Mouse (Mus musculus) midbrain, embryonic 13.5 days (tissue): Measurements from ENCODE around the gene Nmur1. TPM values are rescaled to one million over a fixed set of nuclear protein-coding genes. Genes with fewer than 3 reads are reported as not detected.

Experiments
- ATAC-seq: fragments of 200-750 bp; cut with Nextera tagmentation; 2 replicates; pipeline ENCODE4 v1.8.0; 2017; ENCODE audit warnings: mild to moderate bottlenecking, moderate TSS enrichment, moderate library complexity
- H3K27ac ChIP-seq: fragments of 300-500 bp; sonication (generic); 2 replicates; pipeline ENCODE4 v1.5.1; 2015; ENCODE audit warnings: inconsistent platforms, mild to moderate bottlenecking, moderate library complexity
- H3K27me3 ChIP-seq: fragments of 300-500 bp; sonication (generic); 2 replicates; pipeline ENCODE4 v1.6.1; 2015; ENCODE audit warnings: mild to moderate bottlenecking, inconsistent platforms
- H3K36me3 ChIP-seq: fragments of 300-500 bp; sonication (generic); 2 replicates; pipeline ENCODE4 v1.6.1; 2015; ENCODE audit warnings: mild to moderate bottlenecking, inconsistent platforms
- H3K4me1 ChIP-seq: fragments of 300-500 bp; sonication (generic); replicated peaks from 2 replicates; pipeline ENCODE4 v1.6.1; 2015; ENCODE audit warnings: inconsistent platforms
- H3K4me2 ChIP-seq: fragments of 300-500 bp; sonication (generic); replicated peaks from 2 replicates; pipeline ENCODE4 v1.6.1; 2015; ENCODE audit warnings: moderate library complexity, mild to moderate bottlenecking, inconsistent platforms
- H3K4me3 ChIP-seq: fragments of 300-500 bp; sonication (generic); replicated peaks from 2 replicates; pipeline ENCODE4 v1.5.1; 2015; ENCODE audit warnings: mild to moderate bottlenecking, inconsistent platforms
- H3K9ac ChIP-seq: fragments of 300-500 bp; sonication (generic); replicated peaks from 2 replicates; pipeline ENCODE4 v1.6.1; 2015; ENCODE audit warnings: mild to moderate bottlenecking, inconsistent platforms
- H3K9me3 ChIP-seq: fragments of 300-500 bp; sonication (generic); 2 replicates; pipeline ENCODE4 v1.6.1; 2016; ENCODE audit warnings: mild to moderate bottlenecking, inconsistent platforms
- WGBS: fragments of 180-500 bp; shearing (Covaris S2); methylation state at CpG from one replicate; pipeline ENCODE4 v1.1.7; 2015; 5-methylcytosine and 5-hydroxymethylcytosine counted together
- microRNA-seq: library from miRNA; unstranded; fragments of <30 nt; microRNA quantifications from one replicate; pipeline ENCODE4, GENCODE M21; 2016
- polyA plus RNA-seq: library from polyadenylated mRNA; unstranded; fragments of >200 nt; fragmentation: Nextera tagmentation; extraction: Ambion mirVana; gene quantifications from 2 replicates; pipeline ENCODE4 v1.2.1, GENCODE M21; 2015

Nmur1 gene
- polyA plus RNA-seq, 1 experiment from 2014 or later = not detected

GRCm38 (mm10) chr1:86339156-86339812 lies 86.7 kb downstream of the Nmur1 start:
- H3K36me3 ChIP-seq = no peaks in the 10 kb centered on the region
- no peaks in the 10 kb centered on the region for H3K9me3 ChIP-seq
- WGBS = 32% methylated on average over 4 of the region's 4 CpGs
- 0 out of 2 replicates have a peak, but pooled peaks cover 5% of the 10 kb centered on the region for H3K4me1 ChIP-seq
- H3K27me3 ChIP-seq = no peaks in the 10 kb centered on the region
- peak; percentile 82 for ATAC-seq
- H3K9ac ChIP-seq = no peak overlapping the region
- no peak overlapping the region for H3K4me3 ChIP-seq
- H3K27ac ChIP-seq = no peak overlapping the region
- no peak overlapping the region for H3K4me2 ChIP-seq

DNA sequence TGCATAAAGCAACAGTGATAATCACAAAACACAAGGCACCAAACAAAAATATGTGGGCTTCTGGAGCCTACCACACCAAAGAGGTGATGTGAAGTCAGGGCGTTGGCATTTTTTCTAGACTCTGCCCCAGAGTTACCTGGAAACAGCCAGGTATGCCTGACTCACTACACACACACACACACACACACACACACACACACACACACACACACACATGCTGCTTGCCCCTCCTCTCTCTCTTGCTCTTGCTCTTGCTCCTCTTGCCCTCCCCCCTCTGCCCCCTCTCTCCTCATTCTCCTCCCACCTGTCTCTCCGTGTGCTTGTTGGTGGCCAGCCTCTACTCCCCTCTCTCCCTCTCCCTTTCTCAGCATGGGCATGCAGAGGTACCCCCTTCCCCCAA lies 89.7 kb downstream of the Nmur1 start:
- Histone ChIP-seq H3K9me3 (no peaks in the 10 kb centered on the region), H3K4me1 (0 out of 2 replicates have a peak, but pooled peaks cover 5% of the 10 kb centered on the region), H3K4me2 (no peak overlapping the region), H3K27ac (no peak overlapping the region), H3K9ac (no peak overlapping the region), H3K4me3 (no peak overlapping the region), H3K27me3 (no peaks in the 10 kb centered on the region), H3K36me3 (no peaks in the 10 kb centered on the region)
- 38% methylated on average over 2 of the region's 2 CpGs for WGBS
- ATAC-seq = no peak

Small RNAs within 50 kb of the gene (microRNA-seq; reads per million reads assigned to microRNA genes)
- 20.0 reads per million, percentile 35 among the genes with 10 or more reads in this experiment for gene mmu-mir-3535

Other genes starting within 250 kb of the Nmur1 start
- gene B3gnt7, start 123.4 kb downstream of the Nmur1 start, polyA plus RNA-seq = 2.6 and 2.7 TPM in 2 replicates
- gene Ncl, start 66.8 kb downstream of the Nmur1 start, polyA plus RNA-seq = 241 and 244 TPM in 2 replicates
- gene Tex44, start 101 bp upstream of the Nmur1 start, polyA plus RNA-seq = not detected in 2 replicates
- gene Ptma, start 100.5 kb upstream of the Nmur1 start, polyA plus RNA-seq = 2,381 and 2,469 TPM in 2 replicates
- gene Pde6d, start 156.4 kb upstream of the Nmur1 start, polyA plus RNA-seq = 86.6 and 90.2 TPM in 2 replicates
- 67.0 and 70.2 TPM in 2 replicates for gene Cops7b, start 156.7 kb upstream of the Nmur1 start, polyA plus RNA-seq
- 1.8 and 2.3 TPM in 2 replicates for gene Nppc, start 244.3 kb upstream of the Nmur1 start, polyA plus RNA-seq